Mouse (Mus musculus) frontal cortex, postnatal 14 days (tissue): ENCODE measurements around the gene Rap1a.

Experiments
- DNase-seq, 2 experiments: peaks; one replicate each; pipeline ENCODE4 v3.0.0; 2022; ENCODE audit warnings: low spot score in 2 of 2

Rap1a gene

DNA sequence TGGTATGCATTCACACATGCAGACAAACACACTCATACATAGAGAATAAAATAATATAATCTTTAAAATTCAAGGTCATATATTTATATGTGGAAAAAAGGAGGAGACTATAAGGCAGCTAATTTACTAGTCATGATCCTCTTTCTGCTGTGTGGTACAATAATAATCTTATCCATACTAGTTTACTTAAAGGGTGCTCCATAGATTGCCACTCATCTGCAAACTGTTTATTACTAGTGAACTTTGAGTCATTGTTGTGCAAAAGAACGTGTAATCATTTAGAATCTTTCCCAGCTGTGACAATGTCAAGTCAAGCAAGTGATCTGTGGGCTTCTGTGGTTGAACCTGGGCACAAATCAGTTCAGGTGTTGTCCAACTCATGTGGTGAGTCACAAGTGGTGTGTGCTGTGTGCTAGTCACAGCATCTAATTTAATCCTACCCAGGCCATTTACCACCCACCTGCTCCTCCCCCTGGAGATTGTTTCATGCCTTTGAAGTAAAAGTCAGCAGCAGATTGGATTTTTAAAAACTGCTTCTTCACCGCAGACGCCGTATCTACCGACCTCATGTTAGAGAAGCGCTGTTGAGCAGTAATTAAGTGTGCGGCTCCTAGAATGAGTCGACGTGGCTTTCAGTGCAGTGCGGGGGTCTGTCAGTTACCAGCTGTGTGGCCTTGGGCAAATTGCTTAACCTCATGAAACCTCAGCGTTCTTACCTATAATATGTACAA lies 5.5 kb upstream of the Rap1a start:
- no peak for DNase-seq

DNA sequence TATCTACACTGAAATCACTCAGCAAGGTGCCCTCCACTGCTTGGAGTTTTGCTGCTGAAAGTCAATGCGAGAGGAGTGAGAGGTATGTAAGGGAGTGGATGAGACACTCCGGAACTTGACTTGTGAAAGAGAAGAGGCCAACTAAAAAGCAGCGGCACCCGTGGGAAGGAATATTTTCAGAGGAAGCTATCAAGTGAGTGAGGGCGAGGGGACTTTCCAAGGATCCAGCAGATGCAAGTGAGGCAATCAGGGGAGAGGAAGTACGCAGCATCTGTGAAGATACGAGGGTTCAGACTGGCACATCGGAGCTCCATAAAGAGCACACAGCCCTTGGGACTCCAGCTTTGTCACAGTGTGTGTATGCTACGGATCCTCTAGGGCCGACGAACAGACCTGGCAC lies 2.5 kb upstream of the Rap1a start:
- DNase-seq, result no peak

DNA sequence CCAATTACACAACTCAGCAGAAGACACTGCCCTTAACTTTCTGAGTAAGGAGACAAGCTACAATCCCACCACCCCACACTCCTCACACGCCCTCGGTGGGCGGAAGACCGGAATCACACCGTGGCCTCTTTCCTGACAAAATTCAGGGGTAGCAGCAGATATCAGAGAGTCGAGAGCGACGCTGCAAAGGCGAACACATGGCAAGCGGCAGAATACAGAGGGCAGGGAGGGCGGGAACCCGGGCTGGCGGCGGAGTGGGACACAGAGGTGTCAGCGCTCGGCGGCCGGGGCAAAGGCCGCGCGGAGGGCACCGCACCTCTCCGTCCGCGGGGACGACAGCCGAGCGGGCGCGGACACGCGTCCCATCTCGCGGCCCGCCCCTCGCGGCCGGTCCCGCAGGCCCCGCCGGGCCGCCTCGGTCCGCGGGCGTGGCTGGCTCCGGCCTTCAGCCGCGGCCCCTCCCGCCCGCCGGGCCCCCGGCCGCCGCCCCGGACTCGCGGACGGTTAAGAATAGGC lies 403 bp downstream of the Rap1a start:
- no peak for DNase-seq

DNA sequence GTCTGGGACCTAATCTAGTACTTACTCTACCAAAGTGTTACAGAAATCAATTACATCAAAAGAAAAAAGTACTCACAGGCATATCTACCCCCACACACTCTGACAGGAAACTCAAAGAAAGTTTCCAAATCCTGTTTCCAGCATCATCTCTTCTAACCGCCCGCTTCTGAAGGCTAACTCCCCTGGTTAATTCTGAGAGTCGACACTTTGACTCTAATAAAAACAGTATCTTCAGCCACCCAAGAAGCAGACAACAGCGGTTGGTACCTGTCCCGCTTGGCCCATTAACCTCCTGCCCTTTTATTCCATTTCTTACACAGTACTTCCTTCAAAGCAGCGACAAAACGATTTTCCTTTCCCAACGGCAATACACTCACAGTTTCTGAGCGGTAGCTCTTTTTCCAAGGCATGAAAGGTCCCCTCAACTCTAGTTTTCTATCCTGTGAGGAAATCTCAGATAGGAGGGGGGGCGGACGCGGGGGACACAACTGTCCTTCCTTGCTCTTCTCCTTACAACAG lies 921 bp downstream of the Rap1a start:
- no peak for DNase-seq

DNA sequence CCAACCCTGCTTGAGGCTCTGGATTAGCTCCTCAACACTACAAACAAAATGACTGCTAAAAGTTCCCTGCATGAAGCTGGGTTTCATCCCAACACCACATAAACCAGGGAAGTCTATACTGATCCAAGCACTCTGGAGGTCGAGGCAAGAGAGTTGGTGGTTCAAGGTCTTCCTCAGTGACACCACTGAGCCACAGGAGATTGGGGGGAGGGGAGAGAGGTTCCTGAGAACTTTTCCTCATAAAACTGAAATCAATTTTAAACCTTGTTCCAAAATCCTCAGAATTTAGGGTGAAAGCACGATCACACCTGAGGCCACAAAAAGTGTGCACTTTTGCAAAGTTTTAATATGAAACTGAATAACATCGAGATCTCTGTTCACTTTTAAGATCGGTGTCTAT lies 1.8 kb downstream of the Rap1a start:
- no peak for DNase-seq

DNA sequence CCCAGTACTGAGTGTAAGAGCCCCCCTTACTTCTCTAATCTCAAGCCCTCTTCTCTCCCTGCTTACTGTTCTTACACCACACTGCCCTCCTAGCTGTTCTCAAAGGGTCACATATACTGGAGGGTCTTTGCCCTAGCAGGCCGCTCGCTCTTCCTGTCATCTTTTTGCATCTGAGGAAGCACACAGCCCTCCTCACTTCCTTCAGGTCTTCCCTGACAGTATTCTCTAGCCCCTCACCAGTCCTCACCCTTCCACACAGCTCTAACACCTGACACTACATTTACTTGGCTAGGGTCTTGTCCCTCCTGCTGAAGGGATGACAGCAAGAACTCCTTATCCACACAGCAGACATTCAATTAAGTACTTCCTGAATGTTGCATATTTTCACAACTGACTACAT lies 2.4 kb downstream of the Rap1a start:
- no peak for DNase-seq

DNA sequence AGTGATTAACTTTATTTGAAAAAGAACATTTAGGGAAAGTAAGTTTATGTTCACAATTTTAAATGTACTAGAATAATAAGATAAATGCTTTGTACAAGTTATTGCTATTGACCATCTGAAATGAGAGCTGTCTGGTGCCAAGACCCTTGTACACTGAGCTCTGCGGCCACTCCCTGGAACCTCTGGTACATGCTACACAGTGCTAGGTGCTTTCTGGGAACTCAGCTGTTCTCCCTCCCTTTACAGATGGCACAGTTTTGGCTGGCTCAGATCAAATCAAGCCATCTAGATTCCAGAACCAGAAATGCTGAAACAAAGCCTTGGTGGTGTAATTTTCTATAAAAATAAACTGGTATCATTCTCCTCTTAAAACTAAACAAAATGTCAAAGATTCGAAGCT lies 3.7 kb downstream of the Rap1a start:
- DNase-seq, result no peak

DNA sequence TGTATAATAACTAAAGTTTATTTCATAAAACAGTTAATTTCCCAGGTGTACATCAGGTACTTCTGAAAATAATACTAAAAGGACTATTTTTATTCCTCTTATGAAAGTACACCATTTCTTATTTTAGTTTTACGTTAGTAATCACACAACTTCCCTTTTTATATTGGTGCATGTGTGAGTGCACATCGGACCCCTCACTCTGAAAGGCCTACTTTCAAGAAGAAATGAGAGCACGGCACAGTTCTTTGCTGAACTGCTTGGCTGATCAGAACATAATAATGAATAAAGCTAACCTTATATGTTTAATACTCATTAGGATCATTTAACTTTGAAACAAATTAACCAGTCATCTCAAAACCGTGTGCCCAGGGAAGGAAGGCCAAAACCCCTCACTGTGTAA lies 4.4 kb downstream of the Rap1a start:
- DNase-seq, result no peak

DNA sequence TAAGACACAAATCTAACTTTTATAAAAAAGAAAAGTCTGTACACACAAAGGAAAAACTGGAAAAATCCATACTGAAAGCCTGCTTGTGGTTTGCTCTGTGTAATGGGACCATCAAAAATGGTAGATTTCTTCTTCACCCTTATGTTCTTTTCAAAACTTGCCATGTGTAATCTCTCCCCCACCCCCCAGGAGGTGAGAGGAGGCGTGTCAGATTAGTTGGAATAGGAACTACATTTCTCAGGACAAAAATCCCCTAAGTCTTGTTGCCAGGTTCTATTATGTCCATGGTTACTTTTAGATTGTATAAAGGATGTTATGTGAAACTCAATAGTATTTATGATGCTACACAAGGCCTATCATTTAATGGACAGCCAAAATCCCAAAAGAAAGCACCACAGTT lies 6.8 kb downstream of the Rap1a start:
- no peak for DNase-seq

DNA sequence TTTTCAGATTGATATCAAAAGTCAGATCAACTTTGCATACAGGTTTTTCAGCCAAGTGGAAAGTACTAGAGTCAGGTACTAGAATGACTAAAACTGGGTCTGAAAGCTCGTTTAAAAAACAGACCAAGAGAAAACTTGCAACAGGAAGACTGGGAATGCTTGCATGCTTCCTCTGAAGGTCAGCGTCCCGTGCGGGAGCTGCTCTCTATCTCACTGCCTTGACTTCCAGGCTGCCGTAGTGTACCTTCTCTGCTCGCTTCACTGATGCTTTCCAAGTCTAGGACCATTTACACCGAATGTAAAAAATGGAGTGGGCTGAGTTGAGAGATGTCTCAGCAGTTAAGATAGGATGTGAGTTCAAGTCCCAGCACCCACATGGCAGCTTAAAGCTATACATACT lies 8.8 kb downstream of the Rap1a start:
- DNase-seq, result no peak

DNA sequence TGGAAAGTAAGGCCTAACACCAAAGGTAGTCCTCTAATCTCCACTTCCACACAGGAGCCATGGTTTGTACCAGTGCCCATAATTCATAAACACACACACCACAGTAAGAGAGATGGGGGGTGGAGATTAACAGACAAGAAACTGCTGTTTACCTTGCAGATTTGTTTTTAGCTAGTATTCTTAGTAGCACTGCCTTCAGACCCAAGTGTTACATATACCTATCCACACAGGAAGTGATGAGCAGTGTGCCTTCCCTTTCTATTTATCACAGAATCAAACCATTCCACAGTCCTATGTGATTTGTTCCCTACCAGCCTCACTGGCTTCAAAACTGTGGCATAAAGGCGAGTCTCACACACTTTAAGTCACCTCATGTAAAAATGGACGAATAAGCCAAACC lies 10.0 kb downstream of the Rap1a start:
- DNase-seq, result no peak

DNA sequence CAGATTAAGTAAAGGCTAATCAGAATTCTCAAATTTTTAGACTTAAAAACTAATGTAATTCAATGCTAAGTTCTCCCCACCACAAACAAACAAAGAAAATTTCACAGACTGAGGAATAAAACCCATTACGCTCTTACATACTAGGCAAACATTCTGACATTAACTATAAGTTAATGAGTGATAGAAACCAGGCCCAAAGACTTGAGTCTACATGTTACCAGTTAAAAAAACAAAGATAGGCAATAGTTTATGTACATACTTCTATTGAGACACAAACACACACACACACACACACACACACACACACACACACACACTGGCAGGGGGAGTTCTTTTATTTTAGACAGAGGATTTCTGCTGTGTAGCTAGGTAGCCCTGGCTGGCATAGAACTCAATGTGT lies 10.8 kb downstream of the Rap1a start:
- DNase-seq, result no peak

DNA sequence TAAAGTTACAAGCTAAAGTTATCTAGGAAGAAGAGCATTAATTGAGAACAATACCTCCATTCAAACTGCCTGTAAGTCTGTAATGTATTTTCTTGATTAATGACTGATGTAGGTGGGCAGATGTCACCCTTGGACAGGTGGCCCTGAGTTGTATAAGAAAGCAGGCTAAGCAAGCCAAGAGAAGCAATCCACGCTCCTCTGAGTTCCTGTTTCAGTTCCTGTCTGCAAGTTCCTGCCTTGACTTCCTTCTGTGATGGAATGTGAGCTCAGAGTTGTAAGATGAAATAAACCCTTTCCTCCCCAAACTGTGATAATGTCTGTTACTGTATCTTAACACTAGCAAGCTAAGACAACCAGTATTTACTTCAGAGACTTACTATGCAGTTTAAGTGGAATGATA lies 11.4 kb downstream of the Rap1a start:
- no peak for DNase-seq

DNA sequence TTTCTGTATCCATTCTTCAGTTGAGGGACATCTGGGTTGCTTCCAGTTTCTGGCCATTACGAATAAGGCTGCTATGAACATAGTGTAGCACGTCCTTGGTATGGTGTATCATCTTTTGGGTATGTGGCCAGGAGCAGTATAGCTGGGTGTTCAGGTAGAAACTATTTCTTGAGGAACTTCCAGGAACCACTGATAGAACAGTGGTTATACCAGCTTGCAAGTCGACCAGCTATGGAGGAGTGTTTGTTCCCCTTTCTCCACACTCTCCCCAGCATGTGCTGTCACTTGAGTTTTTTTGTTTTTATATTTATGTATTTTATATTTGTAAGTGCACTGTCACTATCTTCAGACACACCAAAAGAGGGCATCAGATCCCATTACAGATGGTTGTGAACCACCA lies 13.8 kb downstream of the Rap1a start:
- DNase-seq, result no peak

DNA sequence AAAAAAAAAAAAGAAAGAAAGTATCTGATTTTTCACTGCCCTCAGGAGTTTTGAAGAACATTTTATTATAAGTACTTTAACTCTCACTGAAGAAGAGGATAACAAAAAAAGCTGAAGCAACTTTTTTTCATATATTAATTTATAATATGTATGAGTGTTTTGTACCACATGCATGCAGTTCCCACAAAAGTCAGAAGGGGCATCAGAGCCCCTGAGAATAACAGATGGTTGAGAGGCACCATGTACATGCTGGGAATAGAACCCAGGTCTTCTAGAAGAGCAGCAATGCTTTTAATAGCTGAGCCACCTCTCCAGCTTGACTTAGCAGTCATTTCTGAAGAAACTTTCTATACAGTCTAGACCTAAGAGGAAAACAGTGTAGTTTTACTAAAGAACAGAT lies 15.3 kb downstream of the Rap1a start:
- no peak for DNase-seq

DNA sequence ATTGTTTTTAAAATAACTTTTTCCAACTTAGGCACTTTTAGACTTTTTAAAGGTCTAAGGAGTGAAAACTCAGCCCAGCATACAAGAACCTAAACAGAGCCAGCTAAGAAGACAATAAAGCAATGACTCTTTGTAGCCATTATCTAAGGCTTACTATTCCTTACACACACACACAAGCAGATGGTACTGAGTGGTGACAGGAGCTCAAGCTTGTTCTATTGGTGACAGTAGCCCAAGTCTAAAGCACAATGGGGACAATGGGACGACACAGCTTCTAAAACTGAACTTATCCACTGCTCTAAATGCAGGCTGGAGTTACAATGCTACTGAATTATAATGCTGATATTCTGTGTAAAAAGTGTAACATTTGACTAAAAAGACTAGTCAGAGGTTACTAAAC lies 17.3 kb downstream of the Rap1a start:
- DNase-seq, result no peak

DNA sequence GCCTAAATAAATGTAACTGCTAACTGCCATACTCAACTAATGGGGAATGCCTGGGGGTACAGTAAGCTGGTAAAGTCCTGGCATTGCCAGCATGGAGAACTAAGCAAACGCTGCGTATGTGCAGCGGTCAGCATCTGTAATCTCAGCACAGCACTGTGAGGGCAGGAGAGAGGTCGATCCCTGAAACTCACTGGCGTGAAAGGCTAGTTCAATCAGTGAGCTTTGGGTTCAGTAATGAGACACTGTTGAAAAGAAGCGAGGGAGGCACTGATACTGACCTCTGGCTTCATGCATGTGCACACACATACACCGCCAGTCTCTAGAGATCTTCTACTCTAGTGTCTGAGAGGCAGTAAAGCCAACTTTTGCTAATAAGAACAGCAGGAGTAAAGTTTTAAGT lies 18.7 kb downstream of the Rap1a start:
- DNase-seq, result no peak

DNA sequence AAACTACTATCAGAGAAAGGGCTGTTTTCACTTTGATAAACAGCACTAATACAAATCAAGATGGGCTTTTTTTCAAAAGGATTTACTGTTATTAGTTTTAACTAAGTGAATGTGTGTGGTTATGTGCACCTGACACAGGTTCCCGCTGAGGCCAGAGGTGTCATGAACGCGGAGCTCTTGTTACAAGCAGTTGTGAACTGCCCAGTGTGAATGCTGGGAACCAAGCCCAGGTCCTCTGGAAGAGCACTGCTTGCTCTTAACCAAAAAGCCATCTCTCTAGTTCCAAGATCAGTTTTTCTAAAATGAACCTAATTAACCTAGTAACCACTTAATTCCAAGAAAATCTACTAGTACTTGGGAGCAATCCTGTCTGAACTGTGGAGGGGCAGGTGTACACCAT lies 23.1 kb downstream of the Rap1a start:
- no peak for DNase-seq

DNA sequence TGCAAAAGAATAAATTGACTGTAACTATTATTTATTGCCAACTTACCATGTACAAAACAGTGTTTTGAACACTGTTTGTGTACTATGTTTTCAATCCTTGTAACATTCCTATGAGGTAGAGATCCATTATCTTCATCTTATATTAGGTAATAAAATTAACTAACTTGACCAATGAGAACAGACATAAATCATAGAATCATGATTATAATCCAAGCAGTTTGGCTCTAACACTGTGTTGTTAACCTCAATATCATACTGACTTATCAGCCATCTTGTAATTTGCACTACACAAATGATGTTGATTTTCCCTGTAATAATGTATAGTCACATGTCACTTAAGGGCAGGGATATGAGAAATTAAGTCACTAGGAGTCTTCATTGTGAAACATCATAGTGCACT lies 26.6 kb downstream of the Rap1a start:
- no peak for DNase-seq

DNA sequence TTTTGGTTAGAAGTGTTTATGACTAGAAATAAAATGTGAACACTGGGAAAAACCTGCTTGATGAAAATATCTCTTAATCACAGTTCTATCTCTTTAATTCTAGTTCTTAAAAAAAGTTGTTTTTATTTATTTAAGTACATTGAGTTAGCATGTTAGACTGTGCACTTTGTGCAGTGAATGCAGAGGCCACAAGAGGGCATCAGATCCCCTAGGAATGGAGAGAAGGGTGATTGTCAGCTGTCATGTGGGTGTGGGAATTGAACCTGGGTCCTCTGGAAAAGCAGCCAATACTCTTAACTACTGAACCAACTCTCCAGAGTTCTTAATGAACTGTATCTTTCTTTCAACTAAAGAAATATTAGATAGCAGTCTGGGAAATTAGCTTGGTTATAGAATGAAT lies 29.6 kb downstream of the Rap1a start:
- no peak for DNase-seq

DNA sequence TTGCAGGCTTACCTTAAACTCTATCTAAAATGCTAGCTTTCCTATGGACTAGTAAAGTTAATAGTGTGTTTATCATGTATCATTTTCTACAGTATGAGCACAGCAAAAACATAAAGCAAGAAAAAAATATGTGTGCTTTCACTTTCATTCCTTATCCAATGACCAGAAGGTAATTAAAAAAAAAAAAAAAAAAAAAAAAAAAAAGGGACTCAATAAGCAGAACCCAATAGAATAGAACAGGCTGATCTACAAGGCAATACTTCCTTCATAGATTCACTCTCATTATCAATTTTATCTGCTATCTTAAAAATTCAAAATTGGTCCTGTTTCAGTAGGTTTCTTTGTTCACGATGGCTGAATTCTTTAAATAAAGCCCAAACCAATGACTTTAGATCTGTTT lies 30.3 kb downstream of the Rap1a start:
- no peak for DNase-seq

DNA sequence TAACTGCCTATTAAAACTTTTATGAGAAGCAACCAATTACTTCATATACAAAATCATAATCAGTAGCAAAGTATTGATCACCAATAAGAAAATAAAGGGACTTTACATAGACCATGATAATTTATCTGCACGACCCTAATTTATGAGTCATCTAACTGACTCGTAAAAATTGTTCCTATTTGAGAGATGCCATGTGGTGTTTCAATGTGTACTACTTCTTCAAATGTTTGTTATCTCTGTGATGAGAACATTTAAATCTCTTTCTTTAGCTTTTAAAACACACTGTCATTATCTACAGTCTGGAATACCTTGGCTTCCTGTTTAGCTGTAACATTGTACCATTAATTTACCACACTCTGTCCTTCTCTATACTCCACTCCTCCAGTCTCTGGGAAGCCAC lies 31.8 kb downstream of the Rap1a start:
- DNase-seq, result no peak

DNA sequence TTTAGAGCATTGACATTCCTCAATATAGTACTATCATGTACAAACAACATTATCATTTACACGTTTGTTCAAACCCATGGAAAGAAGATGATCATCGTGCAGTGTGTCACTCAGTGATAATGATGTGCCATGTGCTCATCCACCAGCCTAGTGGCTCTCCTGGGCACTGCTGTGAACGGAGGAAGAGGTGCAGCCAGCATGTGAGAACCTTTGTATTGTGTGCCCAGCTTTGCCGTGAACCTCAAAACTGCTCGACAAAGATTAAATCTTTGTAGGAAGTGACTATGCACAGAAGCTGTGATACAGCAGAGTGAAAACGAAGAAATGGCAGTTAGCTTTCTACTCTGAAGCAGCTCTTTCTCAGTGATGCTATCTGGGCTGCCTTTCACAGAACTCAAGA lies 32.6 kb downstream of the Rap1a start:
- DNase-seq, result no peak
